Mouse (Mus musculus): ENCODE measurements around the gene Fam126b. TPM values are rescaled to one million over a fixed set of nuclear protein-coding genes. Genes with fewer than 3 reads are reported as not detected.
"Not testable (repeated sequence)": the region's sequence is repeated elsewhere in the genome, so short reads cannot be mapped to it uniquely, and the experiment has no call there.

The Fam126b gene
- total RNA-seq, 4 experiments from 2014 or later, result 32.3 to 50.3 (median 43.5) TPM

GRCm38 (mm10) chr1:58568456-58569130, 17.5 kb downstream of the Fam126b start:
- no peak for DNase-seq

GRCm38 (mm10) chr1:58566621-58567020, 19.5 kb downstream of the Fam126b start:
- DNase-seq, result no peak

GRCm38 (mm10) chr1:58564981-58565380, 21.1 kb downstream of the Fam126b start:
- DNase-seq, result no peak

GRCm38 (mm10) chr1:58562455-58562854, 23.7 kb downstream of the Fam126b start:
- peak; percentile 9 for DNase-seq

GRCm38 (mm10) chr1:58560370-58560769, 25.8 kb downstream of the Fam126b start:
- not testable (repeated sequence) for DNase-seq

GRCm38 (mm10) chr1:58541386-58541785, 44.7 kb downstream of the Fam126b start:
- no peak for DNase-seq

GRCm38 (mm10) chr1:58507249-58507648, 78.9 kb downstream of the Fam126b start:
- no peak for DNase-seq

- peak; percentile 91 for DNase-seq
Measured at GRCm38 (mm10) chr1:58504577-58505254, 81.4 kb downstream of the Fam126b start, which contains the start of gene Orc2. Gene Orc2, minus strand, starts transcription at chr1:58505109.

GRCm38 (mm10) chr1:58503793-58504370, 82.2 kb downstream of the Fam126b start:
- no peak for DNase-seq

GRCm38 (mm10) chr1:58503134-58503533, 83.0 kb downstream of the Fam126b start:
- DNase-seq, result no peak

GRCm38 (mm10) chr1:58498758-58499157, 87.4 kb downstream of the Fam126b start:
- DNase-seq, result no peak

GRCm38 (mm10) chr1:58497678-58498077, 88.4 kb downstream of the Fam126b start:
- no peak for DNase-seq

- DNase-seq, result no peak
Measured at GRCm38 (mm10) chr1:58495603-58496002, 90.5 kb downstream of the Fam126b start.

- DNase-seq, result no peak
Measured at GRCm38 (mm10) chr1:58482647-58483046, 103.5 kb downstream of the Fam126b start.

- DNase-seq, result no peak
Measured at GRCm38 (mm10) chr1:58475662-58476061, 110.5 kb downstream of the Fam126b start.

Other genes starting within 250 kb of the Fam126b start
- 100 to 1,000 TPM; 104 to 116 (median 109) TPM for gene Bzw1, start 193.4 kb downstream of the Fam126b start, total RNA-seq (2022)
- gene Clk1, start 162.3 kb downstream of the Fam126b start, total RNA-seq (2022), result 100 to 1,000 TPM in 3 of 4 experiments, 10 to 100 TPM in 1; 95.7 to 222 (median 184) TPM
- gene Nif3l1, start 141.2 kb downstream of the Fam126b start, total RNA-seq (2022), result 10 to 100 TPM; 20.9 to 27.8 (median 26.4) TPM
- gene Ppil3, start 140.8 kb downstream of the Fam126b start, total RNA-seq (2022), result 10 to 100 TPM; 37.9 to 44.4 (median 41.1) TPM
- gene Orc2, start 81.2 kb downstream of the Fam126b start, total RNA-seq (2022), result 10 to 100 TPM; 20.9 to 29.4 (median 24.9) TPM
- gene Ndufb3, start 61 bp upstream of the Fam126b start, total RNA-seq (2022), result 100 to 1,000 TPM in 3 of 4 experiments, 10 to 100 TPM in 1; 92.6 to 154 (median 113) TPM
- gene Als2cr12, start 109.7 kb upstream of the Fam126b start, total RNA-seq (2022), result 1 to 10 TPM in 1 of 4 experiments, under 1 TPM in 3; 0.17 to 1.0 (median 0.76) TPM
- 100 to 1,000 TPM; 108 to 144 (median 125) TPM for gene Cflar, start 125.2 kb upstream of the Fam126b start, total RNA-seq (2022)
- 10 to 100 TPM; 20.2 to 29.9 (median 22.8) TPM for gene Casp8, start 209.1 kb upstream of the Fam126b start, total RNA-seq (2022)

All from adrenal gland, adult 8-10 months (tissue).